Mouse (Mus musculus): ENCODE results near the gene Teddm1a. TPM values are rescaled to one million over a fixed set of nuclear protein-coding genes. Genes with fewer than 3 reads are reported as not detected.

The Teddm1a gene
- polyA plus RNA-seq, 1 experiment: not detected

- 96% methylated on average over 14 of the region's 14 CpGs for WGBS
- no peak for TF ChIP-seq CTCF (IDR thresholded peaks at IDR 0.05; ENCODE audit: extremely low read depth, insufficient read depth, insufficient read length, insufficient replicate concordance)
- TF ChIP-seq POLR2A (IDR thresholded peaks at IDR 0.05; ENCODE audit: low read depth, low read length): no peak
- no peak overlapping the region for H3K4me3 ChIP-seq (ENCODE audit: extremely low read depth, insufficient read depth, insufficient read length)
- peaks cover 48% of the 10 kb centered on the region for H3K36me3 ChIP-seq (ENCODE audit: control insufficient read depth, insufficient read depth, low read length)
- H3K4me1 ChIP-seq (ENCODE audit: control insufficient read depth, insufficient read depth, insufficient read length): peaks cover 6% of the 10 kb centered on the region; the same call in 1 of the 2 replicates
- no peak overlapping the region for H3K27ac ChIP-seq (ENCODE audit: insufficient read depth, low read length)
- DNase-seq (ENCODE audit: low read depth in 1 of 2, low spot score in 2 of 2): no peak
- H3K27me3 ChIP-seq (ENCODE audit: control insufficient read depth, insufficient read depth, low read length): no peaks in the 10 kb centered on the region
Observed at GRCm38 (mm10) chr1:153904236-153904635, 12.7 kb downstream of the Teddm1a start.

- peaks cover 6% of the 10 kb centered on the region; the same call in 1 of the 2 replicates for H3K4me1 ChIP-seq (ENCODE audit: control insufficient read depth, insufficient read depth, insufficient read length)
- DNase-seq (ENCODE audit: low read depth in 1 of 2, low spot score in 2 of 2): no peak
- WGBS: 91% methylated on average over 3 of the region's 3 CpGs
- H3K4me3 ChIP-seq (ENCODE audit: extremely low read depth, insufficient read depth, insufficient read length): no peak overlapping the region
- no peaks in the 10 kb centered on the region for H3K27me3 ChIP-seq (ENCODE audit: control insufficient read depth, insufficient read depth, low read length)
- H3K27ac ChIP-seq (ENCODE audit: insufficient read depth, low read length): no peak overlapping the region
- H3K36me3 ChIP-seq (ENCODE audit: control insufficient read depth, insufficient read depth, low read length): peaks cover 48% of the 10 kb centered on the region
- TF ChIP-seq POLR2A (IDR thresholded peaks at IDR 0.05; ENCODE audit: low read depth, low read length): no peak
Observed at GRCm38 (mm10) chr1:153905884-153906283, 14.3 kb downstream of the Teddm1a start.

GRCm38 (mm10) chr1:153908208-153908607 lies 16.7 kb downstream of the Teddm1a start:
- WGBS: 80% methylated on average over 6 of the region's 6 CpGs
- DNase-seq (ENCODE audit: low read depth in 1 of 2, low spot score in 2 of 2): no peak
- H3K4me3 ChIP-seq (ENCODE audit: extremely low read depth, insufficient read depth, insufficient read length): no peak overlapping the region
- H3K36me3 ChIP-seq (ENCODE audit: control insufficient read depth, insufficient read depth, low read length): peaks cover 44% of the 10 kb centered on the region
- TF ChIP-seq POLR2A (IDR thresholded peaks at IDR 0.05; ENCODE audit: low read depth, low read length) (no peak), CTCF (IDR thresholded peaks at IDR 0.05; ENCODE audit: extremely low read depth, insufficient read depth, insufficient read length, insufficient replicate concordance) (no peak)
- H3K27ac ChIP-seq (ENCODE audit: insufficient read depth, low read length): no peak overlapping the region
- H3K4me1 ChIP-seq (ENCODE audit: control insufficient read depth, insufficient read depth, insufficient read length): no peaks in the 10 kb centered on the region
- no peaks in the 10 kb centered on the region for H3K27me3 ChIP-seq (ENCODE audit: control insufficient read depth, insufficient read depth, low read length)

GRCm38 (mm10) chr1:153908741-153909140 lies 17.2 kb downstream of the Teddm1a start:
- Histone ChIP-seq H3K27me3 (ENCODE audit: control insufficient read depth, insufficient read depth, low read length) (no peaks in the 10 kb centered on the region), H3K4me1 (ENCODE audit: control insufficient read depth, insufficient read depth, insufficient read length) (peaks cover under 1% of the 10 kb centered on the region; the same call in 1 of the 2 replicates), H3K36me3 (ENCODE audit: control insufficient read depth, insufficient read depth, low read length) (peaks cover 40% of the 10 kb centered on the region), H3K27ac (ENCODE audit: insufficient read depth, low read length) (no peak overlapping the region), H3K4me3 (ENCODE audit: extremely low read depth, insufficient read depth, insufficient read length) (no peak overlapping the region)
- no peak for DNase-seq (ENCODE audit: low read depth in 1 of 2, low spot score in 2 of 2)
- TF ChIP-seq CTCF (IDR thresholded peaks at IDR 0.05; ENCODE audit: extremely low read depth, insufficient read depth, insufficient read length, insufficient replicate concordance): no peak
- WGBS: 91% methylated on average over 4 of the region's 4 CpGs

- no peak overlapping the region for H3K4me3 ChIP-seq (ENCODE audit: extremely low read depth, insufficient read depth, insufficient read length)
- peaks cover 2% of the 10 kb centered on the region; the same call in 1 of the 2 replicates for H3K4me1 ChIP-seq (ENCODE audit: control insufficient read depth, insufficient read depth, insufficient read length)
- WGBS: 59% methylated on average over 10 of the region's 10 CpGs
- H3K27me3 ChIP-seq (ENCODE audit: control insufficient read depth, insufficient read depth, low read length): no peaks in the 10 kb centered on the region
- H3K36me3 ChIP-seq (ENCODE audit: control insufficient read depth, insufficient read depth, low read length): peaks cover 33% of the 10 kb centered on the region
- DNase-seq (ENCODE audit: low read depth in 1 of 2, low spot score in 2 of 2): no peak
- no peak overlapping the region; the same call in 1 of the 2 replicates for H3K27ac ChIP-seq (ENCODE audit: insufficient read depth, low read length)
- TF ChIP-seq CTCF (IDR thresholded peaks at IDR 0.05; ENCODE audit: extremely low read depth, insufficient read depth, insufficient read length, insufficient replicate concordance) (no peak), POLR2A (IDR thresholded peaks at IDR 0.05; ENCODE audit: low read depth, low read length) (no peak)
Observed at GRCm38 (mm10) chr1:153909213-153909962, 17.8 kb downstream of the Teddm1a start.

GRCm38 (mm10) chr1:153909963-153910291 lies 18.4 kb downstream of the Teddm1a start:
- WGBS: 62% methylated on average over 9 of the region's 9 CpGs
- H3K4me3 ChIP-seq (ENCODE audit: extremely low read depth, insufficient read depth, insufficient read length): no peak overlapping the region
- H3K27me3 ChIP-seq (ENCODE audit: control insufficient read depth, insufficient read depth, low read length): no peaks in the 10 kb centered on the region
- peaks cover 2% of the 10 kb centered on the region; the same call in 1 of the 2 replicates for H3K4me1 ChIP-seq (ENCODE audit: control insufficient read depth, insufficient read depth, insufficient read length)
- TF ChIP-seq POLR2A (IDR thresholded peaks at IDR 0.05; ENCODE audit: low read depth, low read length) (no peak), CTCF (IDR thresholded peaks at IDR 0.05; ENCODE audit: extremely low read depth, insufficient read depth, insufficient read length, insufficient replicate concordance) (no peak)
- DNase-seq (ENCODE audit: low read depth in 1 of 2, low spot score in 2 of 2): no peak
- no peak overlapping the region; the same call in 1 of the 2 replicates for H3K27ac ChIP-seq (ENCODE audit: insufficient read depth, low read length)
- H3K36me3 ChIP-seq (ENCODE audit: control insufficient read depth, insufficient read depth, low read length): peaks cover 29% of the 10 kb centered on the region

- H3K27ac ChIP-seq (ENCODE audit: insufficient read depth, low read length): no peak overlapping the region
- H3K4me1 ChIP-seq (ENCODE audit: control insufficient read depth, insufficient read depth, insufficient read length): peaks cover 2% of the 10 kb centered on the region; the same call in 1 of the 2 replicates
- H3K36me3 ChIP-seq (ENCODE audit: control insufficient read depth, insufficient read depth, low read length): peaks cover 25% of the 10 kb centered on the region
- no peak overlapping the region for H3K4me3 ChIP-seq (ENCODE audit: extremely low read depth, insufficient read depth, insufficient read length)
- H3K27me3 ChIP-seq (ENCODE audit: control insufficient read depth, insufficient read depth, low read length): no peaks in the 10 kb centered on the region
- no peak for TF ChIP-seq CTCF (IDR thresholded peaks at IDR 0.05; ENCODE audit: extremely low read depth, insufficient read depth, insufficient read length, insufficient replicate concordance)
- TF ChIP-seq POLR2A (IDR thresholded peaks at IDR 0.05; ENCODE audit: low read depth, low read length): no peak
- 56% methylated on average over 5 of the region's 5 CpGs for WGBS
- DNase-seq (ENCODE audit: low read depth in 1 of 2, low spot score in 2 of 2): no peak
Observed at GRCm38 (mm10) chr1:153910423-153910822, 18.9 kb downstream of the Teddm1a start.

Data from spleen, adult 2 months (tissue).